Mouse (Mus musculus) heart, postnatal 0 days (tissue): ENCODE measurements around the gene Plxna1.

Experiments used
- CTCF ChIP-seq: IDR thresholded peaks from 2 replicates; pipeline ENCODE4 v1.5.1; 2016; ENCODE audit warnings: antibody characterized with exemption, control low read depth, low read depth
- EP300 ChIP-seq: IDR thresholded peaks from 2 replicates; pipeline ENCODE4 v1.6.1; 2016; ENCODE audit warnings: antibody characterized with exemption, low read depth

DNA sequence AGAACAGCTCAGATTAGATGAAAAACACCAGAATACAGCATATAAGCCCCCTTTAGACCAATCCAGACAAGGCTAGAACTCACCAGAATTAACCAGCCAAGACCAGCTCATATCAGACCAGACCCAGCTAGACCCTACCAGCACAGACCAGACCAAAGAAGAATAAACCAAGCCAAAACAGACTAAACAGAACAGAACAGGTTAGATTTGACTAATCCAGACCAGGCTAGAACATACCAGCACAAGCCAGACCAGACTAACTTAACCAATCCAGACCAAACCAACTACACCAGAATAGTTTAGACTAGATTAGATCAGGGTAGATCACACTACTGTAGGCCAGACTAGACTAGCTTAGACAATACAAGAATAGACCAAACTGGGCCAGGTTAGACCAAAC, 77.3 kb downstream of the Plxna1 start:
- TF ChIP-seq CTCF (no peak), EP300 (no peak)
